Mouse (Mus musculus): Measurements from ENCODE around the gene Agk.

Agk gene

DNA sequence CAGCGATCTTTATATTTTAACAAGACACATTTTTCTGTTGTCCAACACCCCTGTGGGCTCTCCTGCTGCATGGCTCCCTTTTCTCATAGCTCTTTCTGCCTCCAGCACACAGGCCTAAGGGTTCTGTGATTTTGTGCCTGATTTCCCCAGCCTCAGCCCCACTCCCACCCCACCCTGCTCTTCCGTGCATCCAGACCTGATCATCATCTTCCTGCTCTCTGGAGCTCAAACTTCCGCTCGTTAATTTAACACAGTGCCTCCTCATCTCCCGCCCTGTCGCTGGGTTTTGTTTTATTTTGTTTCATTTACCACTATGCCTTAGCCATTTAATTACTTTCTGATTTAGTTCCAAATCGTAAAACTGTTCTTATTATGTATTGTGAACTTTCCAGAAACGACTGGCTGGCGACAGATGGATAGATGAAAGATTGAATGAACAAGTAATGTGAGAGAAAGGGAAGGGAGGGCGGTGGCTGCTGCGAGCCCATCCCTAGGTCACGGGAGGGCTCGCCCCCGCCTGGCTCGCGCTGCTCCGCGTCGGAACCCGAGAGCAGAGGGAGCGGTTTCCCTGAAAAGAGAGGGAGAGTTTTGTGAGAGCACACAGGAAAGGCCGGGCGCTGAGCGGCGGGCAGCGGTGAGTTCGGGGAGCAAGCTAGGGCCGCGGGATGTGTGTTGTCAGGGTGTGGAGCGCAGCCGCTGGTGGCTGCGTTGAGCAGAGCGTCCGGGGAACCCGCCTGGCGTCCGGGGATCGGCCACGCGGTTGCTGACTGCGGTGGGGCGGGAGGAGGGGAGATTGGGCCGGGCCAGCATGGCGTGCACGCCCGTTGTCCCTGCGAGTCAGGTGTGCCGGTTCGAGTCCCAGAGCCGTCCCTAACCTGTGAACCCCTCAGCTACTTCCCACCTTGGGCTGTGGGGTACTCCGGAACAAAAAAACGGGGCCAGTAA lies at the start of gene Agk:
Gene Agk (plus strand): TSS at position 276 of the 945 bp plus-strand sequence.
- Histone ChIP-seq H3K9me3 (ENCODE audit: low read length) (no peaks in the 10 kb centered on the region), H3K36me3 (ENCODE audit: insufficient read depth, low read length) (peaks cover 14% of the 10 kb centered on the region), H3K4me3 (replicated peaks; ENCODE audit: low read length) (peak within 1 kb of the TSS; percentile 89), H3K27me3 (ENCODE audit: insufficient read depth, low read length) (no peaks in the 10 kb centered on the region), H3K4me1 (replicated peaks; ENCODE audit: low read depth, low read length) (peaks cover 27% of the 10 kb centered on the region)
- no peak for TF ChIP-seq NANOG (IDR thresholded peaks at IDR 0.05; ENCODE audit: borderline replicate concordance, low read length)
- TF ChIP-seq CTCF (conservative IDR thresholded peaks at IDR 0.05; ENCODE audit: low read length): no peak
- no peak for TF ChIP-seq POU5F1 (IDR thresholded peaks at IDR 0.05; ENCODE audit: borderline replicate concordance, low read length)

DNA sequence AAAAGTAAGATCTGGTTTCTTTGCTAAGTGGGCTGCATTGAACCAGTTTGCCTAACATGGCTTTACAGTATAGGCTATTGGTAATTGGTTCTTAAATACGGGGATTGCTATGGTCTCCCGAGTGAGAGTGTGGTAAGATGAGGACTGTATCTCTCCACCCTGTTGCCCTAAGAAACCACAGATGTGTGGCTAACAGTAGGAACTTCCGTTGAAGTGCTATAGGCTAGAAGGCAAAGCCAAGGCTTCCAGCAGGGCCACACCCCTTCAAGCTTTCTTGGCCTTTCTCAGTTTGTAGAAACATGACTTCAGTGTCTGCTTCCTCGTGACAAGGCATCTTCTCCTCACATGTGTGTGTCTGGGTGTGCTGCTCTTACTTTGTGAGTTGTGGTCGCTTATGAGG lies 24.3 kb upstream of the Agk start:
- no peak for TF ChIP-seq CTCF (conservative IDR thresholded peaks at IDR 0.05; ENCODE audit: low read length)
- TF ChIP-seq NANOG (IDR thresholded peaks at IDR 0.05; ENCODE audit: borderline replicate concordance, low read length): no peak
- no peak for TF ChIP-seq POU5F1 (IDR thresholded peaks at IDR 0.05; ENCODE audit: borderline replicate concordance, low read length)
- Histone ChIP-seq H3K4me1 (replicated peaks; ENCODE audit: low read depth, low read length) (no peaks in the 10 kb centered on the region), H3K27me3 (ENCODE audit: insufficient read depth, low read length) (no peaks in the 10 kb centered on the region), H3K36me3 (ENCODE audit: insufficient read depth, low read length) (no peaks in the 10 kb centered on the region), H3K4me3 (replicated peaks; ENCODE audit: low read length) (no peak overlapping the region), H3K9me3 (ENCODE audit: low read length) (no peaks in the 10 kb centered on the region)

DNA sequence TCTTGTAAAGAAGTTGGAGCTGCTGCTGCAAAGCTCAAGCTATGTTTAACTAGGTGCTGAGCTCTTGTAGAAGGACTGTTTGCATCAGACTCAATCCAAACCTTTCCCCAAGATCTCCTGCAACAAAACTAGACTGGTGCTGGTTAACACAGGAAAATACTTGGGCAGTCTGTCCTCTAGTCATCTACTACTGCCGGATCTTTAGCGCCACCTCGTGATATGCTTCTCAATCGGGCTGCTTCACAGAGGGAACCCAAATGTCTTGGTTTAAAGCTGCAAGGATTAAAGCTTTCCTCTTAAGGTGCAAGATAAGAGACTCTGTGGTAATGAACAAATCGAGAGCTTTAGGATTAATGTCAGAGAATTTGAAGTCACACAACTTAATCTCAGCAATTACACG lies 21.6 kb upstream of the Agk start:
- H3K4me3 ChIP-seq (replicated peaks; ENCODE audit: low read length): no peak overlapping the region
- no peaks in the 10 kb centered on the region for H3K9me3 ChIP-seq (ENCODE audit: low read length)
- no peaks in the 10 kb centered on the region for H3K27me3 ChIP-seq (ENCODE audit: insufficient read depth, low read length)
- no peaks in the 10 kb centered on the region for H3K4me1 ChIP-seq (replicated peaks; ENCODE audit: low read depth, low read length)
- TF ChIP-seq CTCF (conservative IDR thresholded peaks at IDR 0.05; ENCODE audit: low read length) (peak; percentile 27), POU5F1 (IDR thresholded peaks at IDR 0.05; ENCODE audit: borderline replicate concordance, low read length) (no peak)
- no peaks in the 10 kb centered on the region for H3K36me3 ChIP-seq (ENCODE audit: insufficient read depth, low read length)

DNA sequence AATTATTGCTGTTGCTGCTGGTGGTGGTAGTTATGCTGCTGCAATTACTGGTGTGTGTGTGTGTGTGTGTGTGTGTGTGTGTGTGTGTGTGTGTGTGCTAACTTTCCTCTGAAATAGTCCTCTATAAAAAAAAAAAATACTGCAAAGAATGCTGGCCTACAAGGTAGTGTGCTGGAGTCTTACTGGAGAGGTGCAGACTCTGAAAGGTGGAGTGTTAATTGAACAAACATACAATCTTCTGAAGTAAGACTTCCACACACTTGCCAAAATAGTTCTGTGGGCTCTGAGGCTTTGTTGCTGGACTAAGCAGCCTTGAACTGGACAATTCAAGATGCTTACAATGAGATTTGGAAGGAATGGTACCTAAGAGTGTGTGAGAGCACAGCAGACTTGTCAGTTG lies 20.0 kb upstream of the Agk start:
- Histone ChIP-seq H3K4me1 (replicated peaks; ENCODE audit: low read depth, low read length) (no peaks in the 10 kb centered on the region), H3K36me3 (ENCODE audit: insufficient read depth, low read length) (no peaks in the 10 kb centered on the region), H3K4me3 (replicated peaks; ENCODE audit: low read length) (no peak overlapping the region), H3K27me3 (ENCODE audit: insufficient read depth, low read length) (no peaks in the 10 kb centered on the region), H3K9me3 (ENCODE audit: low read length) (no peaks in the 10 kb centered on the region)
- TF ChIP-seq POU5F1 (IDR thresholded peaks at IDR 0.05; ENCODE audit: borderline replicate concordance, low read length) (no peak), NANOG (IDR thresholded peaks at IDR 0.05; ENCODE audit: borderline replicate concordance, low read length) (no peak), CTCF (conservative IDR thresholded peaks at IDR 0.05; ENCODE audit: low read length) (no peak)

DNA sequence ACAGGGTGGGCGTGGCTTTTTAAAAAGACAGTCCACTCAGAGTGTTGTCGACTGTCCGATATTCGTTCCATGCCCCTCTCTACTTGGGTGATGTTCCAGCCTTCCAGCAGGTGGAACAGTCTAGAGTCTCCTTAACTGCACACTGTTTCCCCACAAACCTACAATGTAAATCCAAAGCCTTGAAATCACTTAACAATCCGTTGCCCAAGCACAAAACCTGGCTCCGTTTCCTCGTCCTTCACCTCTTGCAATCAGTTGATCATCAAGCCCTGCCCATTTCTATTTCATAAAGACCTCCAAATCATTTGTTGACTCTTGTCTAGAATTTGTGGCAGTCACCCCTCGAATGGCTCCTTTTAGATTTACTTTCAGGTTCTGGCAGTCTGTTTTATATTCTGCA lies 1.4 kb downstream of the Agk start:
- Histone ChIP-seq H3K4me3 (replicated peaks; ENCODE audit: low read length) (peak overlapping the region; percentile 89), H3K9me3 (ENCODE audit: low read length) (no peaks in the 10 kb centered on the region), H3K4me1 (replicated peaks; ENCODE audit: low read depth, low read length) (peaks cover 34% of the 10 kb centered on the region), H3K27me3 (ENCODE audit: insufficient read depth, low read length) (no peaks in the 10 kb centered on the region), H3K36me3 (ENCODE audit: insufficient read depth, low read length) (peaks cover 22% of the 10 kb centered on the region)
- no peak for TF ChIP-seq POU5F1 (IDR thresholded peaks at IDR 0.05; ENCODE audit: borderline replicate concordance, low read length)

DNA sequence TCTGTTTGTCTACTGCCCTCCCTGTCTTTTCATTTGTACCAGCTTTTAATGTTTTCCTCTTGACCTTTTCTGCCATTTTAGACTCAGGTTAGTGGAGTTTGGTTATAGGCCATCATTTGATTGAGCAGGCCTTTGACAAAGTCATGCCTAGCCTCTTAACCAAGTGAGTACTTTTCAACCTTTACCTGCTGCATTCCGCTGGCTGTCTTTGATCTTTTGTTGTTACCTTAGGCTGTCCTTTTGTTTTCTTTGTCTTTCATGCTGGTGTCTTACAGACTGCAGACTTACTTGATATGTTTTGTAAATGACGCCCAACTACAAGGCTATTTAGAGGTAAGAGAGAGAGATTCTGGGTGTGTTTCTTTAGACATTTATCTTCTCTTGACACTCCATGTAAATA lies 8.5 kb downstream of the Agk start:
- no peaks in the 10 kb centered on the region for H3K27me3 ChIP-seq (ENCODE audit: insufficient read depth, low read length)
- peaks cover 50% of the 10 kb centered on the region for H3K4me1 ChIP-seq (replicated peaks; ENCODE audit: low read depth, low read length)
- no peak overlapping the region for H3K4me3 ChIP-seq (replicated peaks; ENCODE audit: low read length)
- peaks cover 87% of the 10 kb centered on the region for H3K36me3 ChIP-seq (ENCODE audit: insufficient read depth, low read length)
- H3K9me3 ChIP-seq (ENCODE audit: low read length): no peaks in the 10 kb centered on the region
- no peak for TF ChIP-seq POU5F1 (IDR thresholded peaks at IDR 0.05; ENCODE audit: borderline replicate concordance, low read length)
- no peak for TF ChIP-seq CTCF (conservative IDR thresholded peaks at IDR 0.05; ENCODE audit: low read length)
- TF ChIP-seq NANOG (IDR thresholded peaks at IDR 0.05; ENCODE audit: borderline replicate concordance, low read length): peak; percentile 92

DNA sequence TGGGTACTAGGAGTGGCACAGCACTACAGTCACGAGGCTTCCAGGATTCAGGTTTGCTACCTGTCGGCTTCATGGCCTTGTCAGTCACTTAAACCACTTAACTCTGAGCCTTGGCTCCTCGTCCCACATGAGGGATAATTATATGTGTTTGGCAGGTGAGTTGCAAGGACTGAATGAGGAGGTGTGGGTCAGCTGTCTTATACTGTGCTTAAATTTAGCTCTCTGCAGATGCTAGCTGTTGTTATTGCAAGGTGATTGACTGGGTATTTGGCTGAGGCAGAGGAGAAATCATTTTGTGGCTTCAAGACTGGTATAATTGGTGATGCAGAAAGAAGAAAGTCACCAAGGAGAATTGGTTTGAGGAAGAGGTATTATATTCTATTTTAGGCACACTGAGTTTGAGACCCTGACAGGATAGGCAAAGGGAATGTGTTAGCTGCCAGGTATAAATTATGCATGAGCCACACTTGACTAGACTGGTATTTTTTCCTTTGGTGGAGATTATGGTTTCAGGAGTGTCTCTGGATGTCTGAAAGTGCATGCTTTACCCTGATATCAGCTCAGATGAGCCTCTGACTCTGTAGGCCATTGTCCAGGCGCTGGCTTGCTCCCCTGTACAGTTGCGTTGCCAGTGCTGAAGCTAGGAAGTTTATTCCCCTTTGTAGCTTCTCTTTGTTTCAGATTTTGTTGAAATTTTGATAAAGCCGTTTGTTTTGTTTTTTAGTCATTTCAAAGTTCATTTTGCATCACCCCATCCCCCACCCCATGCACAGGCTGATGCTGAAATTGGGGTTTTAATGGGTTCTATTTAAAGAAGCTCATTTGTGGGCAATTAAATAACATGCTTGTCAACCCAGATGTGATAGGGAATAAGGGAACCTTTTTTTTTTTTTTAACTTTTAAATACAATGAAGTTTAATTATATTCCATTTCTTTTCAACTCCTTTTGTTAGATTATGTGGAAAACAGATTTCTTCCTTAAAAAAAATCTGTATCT lies 12.1 kb downstream of the Agk start:
- peaks cover 87% of the 10 kb centered on the region for H3K36me3 ChIP-seq (ENCODE audit: insufficient read depth, low read length)
- H3K4me3 ChIP-seq (replicated peaks; ENCODE audit: low read length): no peak overlapping the region
- H3K27me3 ChIP-seq (ENCODE audit: insufficient read depth, low read length): no peaks in the 10 kb centered on the region
- H3K9me3 ChIP-seq (ENCODE audit: low read length): no peaks in the 10 kb centered on the region
- H3K4me1 ChIP-seq (replicated peaks; ENCODE audit: low read depth, low read length): peaks cover 25% of the 10 kb centered on the region
- TF ChIP-seq POU5F1 (IDR thresholded peaks at IDR 0.05; ENCODE audit: borderline replicate concordance, low read length) (no peak), NANOG (IDR thresholded peaks at IDR 0.05; ENCODE audit: borderline replicate concordance, low read length) (no peak), CTCF (conservative IDR thresholded peaks at IDR 0.05; ENCODE audit: low read length) (no peak)
